Mouse (Mus musculus): ENCODE measurements around the gene Slc25a21. TPM values are rescaled to one million over a fixed set of nuclear protein-coding genes. Genes with fewer than 3 reads are reported as not detected.

The Slc25a21 gene
- polyA plus RNA-seq, 1 experiment = not detected

DNA sequence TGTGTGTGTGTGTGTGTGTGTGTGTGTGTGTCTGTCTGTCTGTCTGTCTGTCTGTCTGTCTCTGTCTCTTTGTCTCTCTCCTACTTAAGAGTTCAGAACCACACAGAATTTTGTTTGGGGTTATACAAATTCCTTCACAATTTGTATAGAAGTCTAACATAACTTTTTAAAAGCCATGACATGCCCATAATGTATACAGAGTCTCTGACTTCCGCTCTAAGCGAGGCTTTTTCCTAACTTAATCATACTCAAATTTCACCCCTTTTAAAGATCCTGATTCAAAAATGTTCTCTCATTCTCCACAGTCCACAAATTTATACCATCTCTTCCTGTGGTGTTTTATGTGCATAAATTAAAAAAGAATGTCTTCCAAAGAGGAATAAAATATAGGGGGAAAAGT lies 59.5 kb downstream of the Slc25a21 start:
- Histone ChIP-seq H3K4me3 (ENCODE audit: insufficient read depth, low read depth, low read length) (no peak overlapping the region), H3K27ac (replicated peaks; ENCODE audit: low read depth, low read length) (no peak overlapping the region), H3K4me1 (ENCODE audit: control insufficient read depth, insufficient read depth, insufficient read length, low read length) (no peaks in the 10 kb centered on the region)

DNA sequence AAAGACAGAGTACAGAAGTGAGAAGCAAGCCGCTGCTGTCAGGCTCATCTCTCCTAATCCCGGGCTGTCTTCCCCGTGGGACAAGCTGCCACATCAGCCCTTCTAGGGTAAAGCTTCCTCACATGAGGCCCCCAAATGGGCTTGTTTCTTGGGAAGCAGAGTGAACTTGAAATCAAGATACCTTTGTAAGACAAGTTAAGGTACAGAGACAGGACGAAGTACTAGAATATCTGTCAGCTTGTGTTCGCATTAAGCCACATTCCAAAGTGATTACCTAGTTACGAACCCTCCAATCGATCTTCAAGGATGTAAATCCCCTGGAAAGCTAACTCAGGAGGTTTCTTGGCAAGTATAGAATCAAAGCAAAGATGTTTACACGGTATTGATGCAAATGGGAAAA lies 78.7 kb downstream of the Slc25a21 start:
- H3K27ac ChIP-seq (replicated peaks; ENCODE audit: low read depth, low read length) = no peak overlapping the region
- H3K4me1 ChIP-seq (ENCODE audit: control insufficient read depth, insufficient read depth, insufficient read length, low read length) = no peaks in the 10 kb centered on the region
- no peak overlapping the region for H3K4me3 ChIP-seq (ENCODE audit: insufficient read depth, low read depth, low read length)

DNA sequence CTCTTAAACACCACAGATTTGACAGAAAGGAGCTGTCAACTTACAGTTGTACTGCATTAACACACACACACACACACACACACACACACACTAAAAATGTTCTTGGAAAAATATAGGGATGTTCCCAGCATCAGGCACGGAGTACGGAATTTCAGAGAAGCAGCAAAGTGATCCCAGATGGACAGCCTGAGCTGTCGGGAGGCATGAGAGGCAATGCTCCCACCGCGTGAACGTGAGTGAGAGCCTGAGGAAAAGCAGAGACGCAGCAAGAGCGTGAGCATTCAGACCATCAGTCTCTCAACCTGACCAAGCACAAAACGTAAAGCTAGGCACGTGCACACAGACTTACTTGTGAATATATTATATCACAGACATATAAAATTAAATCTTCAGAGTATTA lies 81.8 kb downstream of the Slc25a21 start:
- Histone ChIP-seq H3K4me3 (ENCODE audit: insufficient read depth, low read depth, low read length) (no peak overlapping the region), H3K4me1 (ENCODE audit: control insufficient read depth, insufficient read depth, insufficient read length, low read length) (no peaks in the 10 kb centered on the region), H3K27ac (replicated peaks; ENCODE audit: low read depth, low read length) (no peak overlapping the region)

DNA sequence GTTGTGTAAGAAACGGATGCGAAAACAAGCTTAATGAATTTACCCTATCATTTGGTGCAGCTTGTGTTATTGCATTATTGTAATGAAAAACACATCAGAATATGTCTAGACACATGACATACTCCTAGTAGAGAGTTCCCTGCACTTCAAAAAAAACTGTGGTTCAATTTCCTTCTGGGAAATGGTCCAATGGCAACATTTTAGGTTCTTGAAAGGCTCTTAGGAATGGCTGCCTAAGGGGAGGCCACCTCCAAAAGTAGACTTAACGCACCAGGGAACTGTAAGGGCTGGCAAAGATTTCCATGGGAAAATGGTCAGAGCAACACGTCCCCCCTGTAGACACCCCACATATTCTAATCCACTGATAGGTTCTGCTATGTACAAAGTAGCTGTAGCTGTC lies 87.9 kb downstream of the Slc25a21 start:
- Histone ChIP-seq H3K4me1 (ENCODE audit: control insufficient read depth, insufficient read depth, insufficient read length, low read length) (no peaks in the 10 kb centered on the region), H3K4me3 (ENCODE audit: insufficient read depth, low read depth, low read length) (no peak overlapping the region), H3K27ac (replicated peaks; ENCODE audit: low read depth, low read length) (no peak overlapping the region)

- Histone ChIP-seq H3K4me3 (ENCODE audit: insufficient read depth, low read depth, low read length) (no peak overlapping the region), H3K27ac (replicated peaks; ENCODE audit: low read depth, low read length) (no peak overlapping the region), H3K4me1 (ENCODE audit: control insufficient read depth, insufficient read depth, insufficient read length, low read length) (no peaks in the 10 kb centered on the region)
These were observed 95.0 kb downstream of the Slc25a21 start for GRCm38 (mm10) chr12:57102322-57102721.

DNA sequence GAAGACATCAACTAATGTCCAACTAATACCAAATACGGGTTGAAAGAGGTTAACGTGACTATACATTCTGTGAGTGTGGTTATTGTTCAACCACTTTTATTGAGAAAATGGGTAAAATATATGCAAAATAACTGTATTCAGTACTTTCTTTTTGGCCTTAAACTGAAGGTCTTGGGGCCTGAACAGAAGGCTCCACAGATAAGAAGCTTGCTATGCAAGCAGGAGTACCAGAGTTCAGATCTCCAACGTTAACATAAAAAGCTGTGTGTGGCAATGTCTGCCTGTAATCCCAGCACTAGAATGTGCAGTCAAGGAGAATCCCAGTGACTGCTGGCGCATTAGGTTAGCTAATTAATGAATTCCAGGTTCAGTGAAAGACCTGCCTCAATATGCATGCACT lies 96.7 kb downstream of the Slc25a21 start:
- no peak overlapping the region for H3K4me3 ChIP-seq (ENCODE audit: insufficient read depth, low read depth, low read length)
- no peaks in the 10 kb centered on the region for H3K4me1 ChIP-seq (ENCODE audit: control insufficient read depth, insufficient read depth, insufficient read length, low read length)
- no peak overlapping the region for H3K27ac ChIP-seq (replicated peaks; ENCODE audit: low read depth, low read length)

- Histone ChIP-seq H3K4me1 (ENCODE audit: control insufficient read depth, insufficient read depth, insufficient read length, low read length) (no peaks in the 10 kb centered on the region), H3K27ac (replicated peaks; ENCODE audit: low read depth, low read length) (no peak overlapping the region), H3K4me3 (ENCODE audit: insufficient read depth, low read depth, low read length) (no peak overlapping the region)
These were observed 98.2 kb downstream of the Slc25a21 start for GRCm38 (mm10) chr12:57099066-57099465.

DNA sequence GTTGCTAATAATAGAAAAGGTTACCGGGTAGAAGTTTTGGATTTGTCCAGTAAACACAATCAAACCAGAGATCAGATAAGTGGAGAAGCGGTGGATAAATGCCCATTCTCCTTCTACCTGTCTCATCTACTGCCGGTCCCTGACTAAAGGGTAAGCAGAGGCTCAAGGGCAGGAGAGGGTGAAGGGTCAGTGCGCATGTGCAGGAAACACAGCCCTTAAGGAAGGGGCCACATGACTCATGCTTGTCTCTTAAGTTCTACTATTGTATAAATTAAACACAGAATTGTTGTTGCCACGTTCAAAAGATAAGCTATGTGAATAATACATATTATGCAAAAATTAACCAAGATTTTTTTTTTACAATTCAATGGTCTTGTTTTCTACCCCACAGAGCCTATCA lies 98.9 kb downstream of the Slc25a21 start:
- Histone ChIP-seq H3K4me1 (ENCODE audit: control insufficient read depth, insufficient read depth, insufficient read length, low read length) (no peaks in the 10 kb centered on the region), H3K27ac (replicated peaks; ENCODE audit: low read depth, low read length) (no peak overlapping the region), H3K4me3 (ENCODE audit: insufficient read depth, low read depth, low read length) (no peak overlapping the region)

GRCm38 (mm10) chr12:57093107-57093506 lies 104.2 kb downstream of the Slc25a21 start:
- Histone ChIP-seq H3K27ac (replicated peaks; ENCODE audit: low read depth, low read length) (no peak overlapping the region), H3K4me1 (ENCODE audit: control insufficient read depth, insufficient read depth, insufficient read length, low read length) (no peaks in the 10 kb centered on the region), H3K4me3 (ENCODE audit: insufficient read depth, low read depth, low read length) (no peak overlapping the region)

- Histone ChIP-seq H3K27ac (replicated peaks; ENCODE audit: low read depth, low read length) (no peak overlapping the region), H3K4me3 (ENCODE audit: insufficient read depth, low read depth, low read length) (no peak overlapping the region), H3K4me1 (ENCODE audit: control insufficient read depth, insufficient read depth, insufficient read length, low read length) (no peaks in the 10 kb centered on the region)
These were observed 112.8 kb downstream of the Slc25a21 start for GRCm38 (mm10) chr12:57084519-57084918.

DNA sequence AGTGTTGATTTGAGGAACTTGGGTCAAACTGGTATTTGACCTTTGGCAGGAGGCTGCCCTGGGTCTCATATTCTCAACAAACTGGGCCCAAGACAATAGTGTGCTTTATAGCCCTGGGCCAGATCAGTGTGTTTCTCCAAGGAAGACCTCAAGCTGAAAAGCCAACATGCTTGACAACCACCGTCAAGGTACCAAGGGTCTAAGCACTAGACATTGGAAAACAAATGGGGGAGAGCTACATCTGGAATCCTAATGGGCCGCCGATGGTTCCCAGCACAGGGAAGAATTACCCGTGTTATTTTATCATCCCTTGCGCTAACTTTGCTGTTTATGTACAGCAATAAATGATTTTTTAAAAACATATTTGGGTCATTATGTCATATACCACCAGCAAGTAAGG lies 113.7 kb downstream of the Slc25a21 start:
- no peaks in the 10 kb centered on the region for H3K4me1 ChIP-seq (ENCODE audit: control insufficient read depth, insufficient read depth, insufficient read length, low read length)
- H3K4me3 ChIP-seq (ENCODE audit: insufficient read depth, low read depth, low read length) = no peak overlapping the region
- H3K27ac ChIP-seq (replicated peaks; ENCODE audit: low read depth, low read length) = no peak overlapping the region

DNA sequence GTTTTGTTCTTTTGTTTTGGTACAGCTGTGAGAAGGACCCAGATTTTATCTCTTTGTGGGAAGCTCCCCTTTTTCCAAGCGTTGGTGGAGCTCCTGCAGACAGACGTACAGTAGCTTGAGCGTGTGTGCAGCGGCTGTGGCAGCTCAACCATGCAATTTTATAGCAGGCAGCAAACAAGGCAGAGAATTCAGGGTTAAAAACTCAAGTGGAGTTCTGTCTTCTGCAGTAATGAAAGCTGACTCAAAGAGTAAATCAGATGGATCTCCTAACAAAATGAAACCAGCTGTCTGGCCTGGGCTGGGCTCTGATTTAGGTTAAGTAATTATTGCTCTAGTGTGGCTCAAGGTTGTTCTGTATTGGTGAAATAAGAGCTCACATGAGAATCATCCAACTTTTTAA lies 120.7 kb downstream of the Slc25a21 start:
- Histone ChIP-seq H3K27ac (replicated peaks; ENCODE audit: low read depth, low read length) (no peak overlapping the region), H3K4me1 (ENCODE audit: control insufficient read depth, insufficient read depth, insufficient read length, low read length) (no peaks in the 10 kb centered on the region), H3K4me3 (ENCODE audit: insufficient read depth, low read depth, low read length) (no peak overlapping the region)

DNA sequence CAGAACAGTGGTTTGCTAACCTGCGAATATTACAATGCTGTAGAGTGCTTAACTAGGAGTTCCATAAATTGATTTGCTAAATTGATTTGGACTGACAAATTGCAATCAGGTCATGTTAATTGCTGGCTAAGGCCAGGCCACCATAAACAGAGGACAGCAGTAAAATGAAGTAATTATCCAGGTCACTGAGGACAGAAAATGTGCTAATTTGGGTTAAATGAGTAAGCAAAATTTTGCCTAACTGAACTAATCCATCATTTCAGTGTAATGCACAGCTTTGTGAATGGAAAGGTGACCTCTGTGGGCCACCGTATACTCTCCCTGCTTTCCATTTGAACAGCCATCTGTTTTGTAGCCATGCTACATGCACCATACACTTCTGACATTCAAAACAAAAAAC lies 124.7 kb downstream of the Slc25a21 start:
- Histone ChIP-seq H3K4me3 (ENCODE audit: insufficient read depth, low read depth, low read length) (no peak overlapping the region), H3K4me1 (ENCODE audit: control insufficient read depth, insufficient read depth, insufficient read length, low read length) (no peaks in the 10 kb centered on the region), H3K27ac (replicated peaks; ENCODE audit: low read depth, low read length) (no peak overlapping the region)

GRCm38 (mm10) chr12:57068607-57069006 lies 128.7 kb downstream of the Slc25a21 start:
- Histone ChIP-seq H3K4me1 (ENCODE audit: control insufficient read depth, insufficient read depth, insufficient read length, low read length) (no peaks in the 10 kb centered on the region), H3K4me3 (ENCODE audit: insufficient read depth, low read depth, low read length) (no peak overlapping the region), H3K27ac (replicated peaks; ENCODE audit: low read depth, low read length) (no peak overlapping the region)

DNA sequence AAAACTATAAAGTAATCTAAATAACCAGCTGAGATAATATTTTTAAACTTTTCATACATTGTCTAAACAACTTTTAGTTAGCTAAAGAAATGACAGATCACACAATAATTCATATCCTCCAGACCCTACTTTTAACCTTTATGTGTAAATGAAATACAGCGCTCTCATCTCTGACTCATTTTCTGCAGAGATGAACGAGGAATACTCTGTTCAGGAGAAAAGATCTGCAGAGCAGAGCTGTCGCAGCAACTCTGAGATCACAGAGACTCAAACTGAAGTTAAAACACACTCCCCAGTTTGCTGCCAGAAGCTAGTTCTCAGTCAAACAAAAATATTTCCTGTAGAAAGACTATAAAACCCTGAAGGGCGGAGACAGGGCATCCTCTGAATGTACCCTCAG lies 177.5 kb downstream of the Slc25a21 start:
- Histone ChIP-seq H3K4me3 (ENCODE audit: insufficient read depth, low read depth, low read length) (no peak overlapping the region), H3K27ac (replicated peaks; ENCODE audit: low read depth, low read length) (no peak overlapping the region), H3K4me1 (ENCODE audit: control insufficient read depth, insufficient read depth, insufficient read length, low read length) (no peaks in the 10 kb centered on the region)

DNA sequence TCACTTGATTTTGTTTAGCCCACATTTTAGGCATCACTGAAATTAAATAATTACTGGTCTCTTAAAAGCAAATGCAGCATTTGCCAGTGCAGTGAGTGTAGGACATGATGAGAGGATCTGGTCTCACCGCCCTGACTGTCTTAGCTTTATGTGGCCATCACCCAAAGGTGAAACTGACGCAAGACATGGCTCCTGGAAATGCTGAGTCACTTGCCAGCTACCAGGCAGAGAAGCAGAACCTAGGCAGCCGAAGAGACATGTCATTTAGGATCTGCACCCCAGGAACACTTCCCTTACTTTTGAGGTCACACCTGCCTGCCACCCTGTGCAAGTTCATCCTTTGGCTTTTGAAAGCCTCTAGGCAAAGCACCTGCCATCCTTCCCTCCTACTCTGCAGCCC lies 180.4 kb downstream of the Slc25a21 start:
- H3K27ac ChIP-seq (replicated peaks; ENCODE audit: low read depth, low read length) = no peak overlapping the region
- H3K4me3 ChIP-seq (ENCODE audit: insufficient read depth, low read depth, low read length) = no peak overlapping the region
- no peaks in the 10 kb centered on the region for H3K4me1 ChIP-seq (ENCODE audit: control insufficient read depth, insufficient read depth, insufficient read length, low read length)

DNA sequence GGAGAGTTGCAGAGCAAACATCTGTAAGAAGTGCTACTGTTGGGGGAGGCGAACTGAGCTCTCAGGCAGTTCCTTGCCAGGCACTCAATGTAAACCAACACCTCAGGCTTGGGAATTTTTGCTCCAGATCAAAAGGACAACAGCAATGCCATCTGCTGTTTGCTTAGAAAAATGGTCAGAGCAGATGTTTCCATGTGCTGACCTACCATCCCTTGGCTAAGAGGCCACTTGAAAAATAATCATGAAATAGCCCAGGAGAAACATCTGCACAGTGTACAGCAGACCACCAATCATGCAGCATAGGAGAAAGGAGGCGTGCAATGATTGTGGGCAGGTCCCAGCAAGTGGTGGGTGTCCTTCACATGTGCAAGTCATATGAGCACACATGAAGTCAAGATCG lies 180.9 kb downstream of the Slc25a21 start:
- Histone ChIP-seq H3K4me3 (ENCODE audit: insufficient read depth, low read depth, low read length) (no peak overlapping the region), H3K4me1 (ENCODE audit: control insufficient read depth, insufficient read depth, insufficient read length, low read length) (no peaks in the 10 kb centered on the region), H3K27ac (replicated peaks; ENCODE audit: low read depth, low read length) (no peak overlapping the region)
